Mouse (Mus musculus) liver, adult 2 months (tissue): ENCODE measurements around the gene Ttll3. TPM values are rescaled to one million over a fixed set of nuclear protein-coding genes. Genes with fewer than 3 reads are reported as not detected.

Experiments used
- DNase-seq: peaks from one replicate; pipeline ENCODE4 v3.0.0-alpha.2; 2011; ENCODE audit warnings: low read depth, low spot score; ENCODE audit errors: extremely low read depth
- H3K27ac ChIP-seq: fragments of 200-500 bp; replicated peaks from 2 replicates; pipeline ENCODE4 v1.5.1; 2012; ENCODE audit warnings: low read depth, mild to moderate bottlenecking, control low read depth, inconsistent platforms, low read length; ENCODE audit not compliant: insufficient read depth
- H3K27me3 ChIP-seq: fragments of 200-500 bp; 2 replicates; pipeline ENCODE4 v1.6.1; 2012; ENCODE audit warnings: mild to moderate bottlenecking, moderate library complexity, low read length, inconsistent platforms; ENCODE audit not compliant: control insufficient read depth, insufficient read depth
- H3K36me3 ChIP-seq: fragments of 200-500 bp; 2 replicates; pipeline ENCODE4 v1.6.1; 2012; ENCODE audit warnings: low read length, inconsistent platforms; ENCODE audit not compliant: control insufficient read depth, insufficient read depth
- H3K4me1 ChIP-seq: fragments of 200-500 bp; 2 replicates; pipeline ENCODE4 v1.6.1; 2011; ENCODE audit warnings: low read length; ENCODE audit not compliant: control insufficient read depth, insufficient read depth
- H3K4me3 ChIP-seq: fragments of 200-500 bp; 2 replicates; pipeline ENCODE4 v1.5.1; 2011; ENCODE audit warnings: low read depth, mild to moderate bottlenecking, control low read depth, low read length, moderate library complexity; ENCODE audit not compliant: insufficient read depth
- H3K79me2 ChIP-seq: fragments of 200-500 bp; 2 replicates; pipeline ENCODE4 v1.6.1; 2012; ENCODE audit warnings: inconsistent platforms, mild to moderate bottlenecking, low read length, moderate library complexity; ENCODE audit not compliant: control insufficient read depth, insufficient read depth
- H3K9ac ChIP-seq: fragments of 200-500 bp; 2 replicates; pipeline ENCODE4 v1.6.1; 2012; ENCODE audit warnings: low read depth, mild to moderate bottlenecking, control low read depth, inconsistent platforms, low read length
- CTCF ChIP-seq: fragments of 200-500 bp; IDR thresholded peaks from 2 replicates; pipeline ENCODE4 v1.5.1; 2011; ENCODE audit warnings: low read depth, low read length, control low read depth
- POLR2A ChIP-seq: fragments of 200-500 bp; IDR thresholded peaks from 2 replicates; pipeline ENCODE4 v1.6.1; 2011; ENCODE audit warnings: low read length, control low read depth; ENCODE audit not compliant: insufficient read depth; ENCODE audit errors: extremely low read depth
- WGBS: fragments of 180-500 bp; shearing (Covaris S2); methylation state at CpG from one replicate; pipeline ENCODE4 v1.1.7; 2018; 5-methylcytosine and 5-hydroxymethylcytosine counted together
- polyA plus RNA-seq: library from polyadenylated mRNA; depleted of rRNA; stranded (reverse); fragments of >200 nt; gene quantifications from 2 replicates; pipeline ENCODE4 v1.2.3, GENCODE M21; 2012
- total RNA-seq: library from RNA; depleted of rRNA; stranded (reverse); fragments of >200 nt; gene quantifications from 2 replicates; pipeline ENCODE4 v1.2.3, GENCODE M21; 2014

Gene Ttll3
- total and polyA plus RNA-seq, 2 experiments = 0.65 to 1.7 TPM

GRCm38 (mm10) chr6:113346897-113347296 lies 42.2 kb upstream of the Ttll3 start:
- TF ChIP-seq POLR2A (no peak), CTCF (no peak)
- Histone ChIP-seq H3K36me3 (no peaks in the 10 kb centered on the region), H3K4me1 (peaks cover 5% of the 10 kb centered on the region), H3K27ac (no peak overlapping the region), H3K4me3 (no peak overlapping the region), H3K79me2 (no peaks in the 10 kb centered on the region), H3K27me3 (no peaks in the 10 kb centered on the region), H3K9ac (no peak overlapping the region)
- DNase-seq = no peak
- WGBS = 74% methylated on average over 4 of the region's 4 CpGs

DNA sequence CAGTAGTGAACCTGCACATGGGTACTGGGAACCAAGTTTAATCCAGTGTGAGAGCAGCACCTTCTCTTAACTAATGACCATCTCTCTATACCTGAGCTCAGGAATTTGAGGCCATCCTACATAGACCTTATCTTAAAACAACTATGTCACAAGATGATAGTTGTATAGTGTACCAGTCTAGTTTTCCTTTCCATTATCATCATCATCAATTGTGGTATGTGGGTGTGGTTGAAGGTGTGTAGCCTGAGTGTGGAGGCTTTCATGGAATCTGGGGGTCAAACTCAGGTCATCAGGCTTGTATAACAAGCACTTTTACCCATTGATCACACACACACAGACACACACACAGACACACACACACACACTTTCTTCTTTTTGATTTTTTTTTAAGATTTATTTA lies 38.5 kb upstream of the Ttll3 start:
- H3K4me3 ChIP-seq = no peak overlapping the region
- DNase-seq = no peak
- no peak for TF ChIP-seq POLR2A
- no peak for TF ChIP-seq CTCF
- no peak overlapping the region for H3K9ac ChIP-seq
- peaks cover 1% of the 10 kb centered on the region; the same call in 1 of the 2 replicates for H3K4me1 ChIP-seq
- H3K27me3 ChIP-seq = no peaks in the 10 kb centered on the region
- H3K27ac ChIP-seq = no peak overlapping the region
- H3K79me2 ChIP-seq = no peaks in the 10 kb centered on the region
- H3K36me3 ChIP-seq = no peaks in the 10 kb centered on the region

GRCm38 (mm10) chr6:113351161-113351560 lies 37.9 kb upstream of the Ttll3 start:
- TF ChIP-seq POLR2A = no peak
- no peak for TF ChIP-seq CTCF
- peaks cover 1% of the 10 kb centered on the region; the same call in 1 of the 2 replicates for H3K4me1 ChIP-seq
- no peaks in the 10 kb centered on the region for H3K79me2 ChIP-seq
- no peak overlapping the region for H3K9ac ChIP-seq
- H3K36me3 ChIP-seq = no peaks in the 10 kb centered on the region
- no peak for DNase-seq
- 52% methylated on average over 1 of the region's 1 CpGs for WGBS
- no peaks in the 10 kb centered on the region for H3K27me3 ChIP-seq
- H3K27ac ChIP-seq = no peak overlapping the region
- H3K4me3 ChIP-seq = no peak overlapping the region

- Histone ChIP-seq H3K4me3 (no peak overlapping the region), H3K27ac (no peak overlapping the region; the same call in 1 of the 2 replicates), H3K9ac (no peak overlapping the region), H3K79me2 (no peaks in the 10 kb centered on the region), H3K27me3 (no peaks in the 10 kb centered on the region), H3K36me3 (no peaks in the 10 kb centered on the region), H3K4me1 (peaks cover 1% of the 10 kb centered on the region; the same call in 1 of the 2 replicates)
- 56% methylated on average over 10 of the region's 10 CpGs for WGBS
- no peak for TF ChIP-seq CTCF
- no peak for TF ChIP-seq POLR2A
- no peak for DNase-seq
These were observed 37.4 kb upstream of the Ttll3 start for GRCm38 (mm10) chr6:113351653-113352052.

- 80% methylated on average over 3 of the region's 3 CpGs for WGBS
- Histone ChIP-seq H3K36me3 (no peaks in the 10 kb centered on the region), H3K27ac (no peak overlapping the region), H3K4me3 (no peak overlapping the region), H3K27me3 (no peaks in the 10 kb centered on the region), H3K4me1 (peaks cover 1% of the 10 kb centered on the region; the same call in 1 of the 2 replicates), H3K79me2 (no peaks in the 10 kb centered on the region), H3K9ac (no peak overlapping the region)
- TF ChIP-seq CTCF (no peak), POLR2A (no peak)
- DNase-seq = no peak
These were observed 36.2 kb upstream of the Ttll3 start for GRCm38 (mm10) chr6:113352820-113353219.

- H3K79me2 ChIP-seq = no peaks in the 10 kb centered on the region
- WGBS = 72% methylated on average over 3 of the region's 3 CpGs
- H3K36me3 ChIP-seq = no peaks in the 10 kb centered on the region
- TF ChIP-seq CTCF (no peak), POLR2A (no peak)
- H3K27ac ChIP-seq = no peak overlapping the region
- H3K27me3 ChIP-seq = no peaks in the 10 kb centered on the region
- H3K4me1 ChIP-seq = peaks cover 1% of the 10 kb centered on the region; the same call in 1 of the 2 replicates
- no peak overlapping the region for H3K4me3 ChIP-seq
- no peak overlapping the region for H3K9ac ChIP-seq
- no peak for DNase-seq
These were observed 35.4 kb upstream of the Ttll3 start for GRCm38 (mm10) chr6:113353696-113354095.
